Mouse (Mus musculus): ENCODE measurements around the gene Cacna2d2.

GRCm38 (mm10) chr9:107448805-107449517 is 49.5 kb downstream of the Cacna2d2 start:
- no peak for TF ChIP-seq CTCF (IDR thresholded peaks at IDR 0.05; ENCODE audit: low read depth, low read length)
- no peak for TF ChIP-seq POLR2A (IDR thresholded peaks at IDR 0.05; ENCODE audit: borderline replicate concordance, low read depth, low read length)
